Comparison of ENCODE assay signal across 9 mouse cellular contexts in genomic region chr10:68212061-68212915, GRCm38 (mm10).
DNase-seq lines count a peak whose midpoint lies in the region; ATAC-seq lines count a peak whose summit lies in the region.
"Had no signal": no experiment of that assay in that cellular context is flagged by ENCODE, and none has a peak within 500 bp of the region (broad histone marks: within the 10 kb centered on the region; RNA-seq: fewer than 3 reads in every experiment).

No protein-coding gene starts in this region.

- H3K4me1 ChIP-seq in embryonic facial prominence, embryonic 11.5 days (ENCODE audit: control insufficient read depth, insufficient read depth, low read length), result no peaks in the 10 kb centered on the region
- H3K4me1 ChIP-seq in embryonic facial prominence, embryonic 10.5 days, result peaks cover 31% of the 10 kb centered on the region
- H3K4me1 ChIP-seq in stomach, embryonic 15.5 days, result peaks cover 3% of the 10 kb centered on the region; the same call in 1 of the 2 replicates

- no peak overlapping the region for H3K4me2 ChIP-seq in embryonic facial prominence, embryonic 11.5 days (ENCODE audit: low read depth, low read length)
- H3K4me2 ChIP-seq in stomach, embryonic 15.5 days, result no peak overlapping the region

- no peaks in the 10 kb centered on the region for H3K27me3 ChIP-seq in embryonic facial prominence, embryonic 11.5 days (ENCODE audit: control insufficient read depth, insufficient read depth, low read length)
- no peaks in the 10 kb centered on the region for H3K27me3 ChIP-seq in embryonic facial prominence, embryonic 10.5 days (replicated peaks; ENCODE audit: low read depth, poor library complexity, severe bottlenecking)
- H3K27me3 ChIP-seq in stomach, embryonic 15.5 days (replicated peaks), result no peaks in the 10 kb centered on the region

- no peaks in the 10 kb centered on the region; the same call in 1 of the 2 replicates for H3K9me3 ChIP-seq in embryonic facial prominence, embryonic 11.5 days (replicated peaks; ENCODE audit: control insufficient read depth, low read length)
- peaks cover 11% of the 10 kb centered on the region; the same call in 1 of the 2 replicates for H3K9me3 ChIP-seq in embryonic facial prominence, embryonic 10.5 days
- H3K9me3 ChIP-seq in stomach, embryonic 15.5 days, result 0 out of 2 replicates have a peak, but pooled peaks cover 3% of the 10 kb centered on the region

- DNase-seq in embryonic facial prominence, embryonic 11.5 days (ENCODE audit: low spot score), result peak; percentile 47
- no peak for DNase-seq in embryonic facial prominence, embryonic 10.5 days (ENCODE audit: low spot score)
- DNase-seq in urinary bladder, postnatal 4 days (ENCODE audit: low spot score in 2 of 2), result peak; percentile 42 to 79
- DNase-seq in urinary bladder, postnatal 25 days (ENCODE audit: low spot score), result no peak
- DNase-seq in kidney, postnatal 4 days, result peak; percentile 86 to 87
- no peak for DNase-seq in layer of hippocampus, postnatal 10 days (ENCODE audit: low spot score in 2 of 2)
- DNase-seq in c-Kit-positive CD71-positive TER-119-positive erythroid progenitor cells, embryonic 14.5 days (ENCODE audit: low spot score), result no peak

- no peak for ATAC-seq in embryonic facial prominence, embryonic 11.5 days (replicated peaks; ENCODE audit: insufficient number of reproducible peaks, low FRiP score, low TSS enrichment, low read depth)
- peak; percentile 27; the same call in 1 of the 2 replicates for ATAC-seq in stomach, embryonic 15.5 days (ENCODE audit: insufficient read depth, low FRiP score, low read depth)

- no peaks in the 10 kb centered on the region; the same call in 1 of the 2 replicates for H3K36me3 ChIP-seq in embryonic facial prominence, embryonic 11.5 days (replicated peaks; ENCODE audit: control insufficient read depth, insufficient read depth, low read depth, low read length)
- peaks cover 23% of the 10 kb centered on the region for H3K36me3 ChIP-seq in embryonic facial prominence, embryonic 10.5 days (replicated peaks)
- peaks cover 3% of the 10 kb centered on the region; the same call in 1 of the 2 replicates for H3K36me3 ChIP-seq in stomach, embryonic 15.5 days

- no peak overlapping the region for H3K9ac ChIP-seq in embryonic facial prominence, embryonic 11.5 days (replicated peaks; ENCODE audit: low read length)
- no peak overlapping the region for H3K9ac ChIP-seq in stomach, embryonic 15.5 days

- no peak overlapping the region for H3K27ac ChIP-seq in embryonic facial prominence, embryonic 11.5 days (replicated peaks; ENCODE audit: low read depth, low read length)
- H3K27ac ChIP-seq in embryonic facial prominence, embryonic 10.5 days (replicated peaks), result no peak overlapping the region
- H3K27ac ChIP-seq in stomach, embryonic 15.5 days, result peak overlapping the region; percentile 63

- no peak overlapping the region for H3K4me3 ChIP-seq in embryonic facial prominence, embryonic 11.5 days (ENCODE audit: low read depth, low read length)
- no peak overlapping the region for H3K4me3 ChIP-seq in embryonic facial prominence, embryonic 10.5 days
- H3K4me3 ChIP-seq in stomach, embryonic 15.5 days (replicated peaks), result no peak overlapping the region
- H3K4me3 ChIP-seq: erythroblast, embryonic 14.5 days had no signal

- 40% methylated on average over 10 of the region's 10 CpGs for WGBS in embryonic facial prominence, embryonic 11.5 days
- 45% methylated on average over 10 of the region's 10 CpGs for WGBS in embryonic facial prominence, embryonic 10.5 days
- 31% methylated on average over 10 of the region's 10 CpGs for WGBS in stomach, embryonic 15.5 days

Comparison
In these comparisons a context has a peak if more than half of its experiments do, and no peak if none do; other contexts are left out.
1. DNase-seq: peak in embryonic facial prominence, embryonic 11.5 days (single experiment), urinary bladder, postnatal 4 days (2 of 2) and kidney, postnatal 4 days (2 of 2); none in embryonic facial prominence, embryonic 10.5 days (single experiment), urinary bladder, postnatal 25 days (single experiment), layer of hippocampus, postnatal 10 days (0 of 2) and c-Kit-positive CD71-positive TER-119-positive erythroid progenitor cells, embryonic 14.5 days (single experiment).